Comparison of ENCODE assay signal across 25 mouse cellular contexts in genomic region chr17:8551641-8552040, GRCm38 (mm10). TPM values are rescaled to one million over a fixed set of nuclear protein-coding genes. Genes with fewer than 3 reads are reported as not detected.
"Had no signal": no experiment of that assay in that cellular context is flagged by ENCODE, and none has a peak within 500 bp of the region (broad histone marks: within the 10 kb centered on the region; RNA-seq: fewer than 3 reads in every experiment).

No protein-coding gene starts in this region.

- H3K4me3 ChIP-seq: heart, embryonic 10.5 days; heart, embryonic 12.5 days; hindbrain, embryonic 10.5 days; hindbrain, embryonic 12.5 days; intestine, embryonic 15.5 days; layer of hippocampus, adult 2 months; left cerebral cortex, adult 2 months; limb, embryonic 15.5 days; liver, embryonic 12.5 days had no signal

- ATAC-seq: hindbrain, embryonic 16.5 days; inflammation-experienced regulatory T-cells, adult 6 months; intestine, embryonic 15.5 days; intestine, postnatal 0 days; liver, embryonic 12.5 days had no signal

- H3K9ac ChIP-seq: hindbrain, embryonic 12.5 days; hindbrain, embryonic 14.5 days; intestine, embryonic 15.5 days; limb, embryonic 15.5 days; liver, embryonic 12.5 days; liver, embryonic 14.5 days had no signal

- H3K27ac ChIP-seq: hindbrain, embryonic 10.5 days; hindbrain, embryonic 12.5 days; hindbrain, embryonic 14.5 days; intestine, embryonic 15.5 days; layer of hippocampus, adult 2 months; left cerebral cortex, adult 2 months; limb, embryonic 15.5 days; liver, embryonic 12.5 days; liver, embryonic 14.5 days had no signal

- DNase-seq: gastrocnemius, postnatal 10 days; kidney, adult 18-20 months; kidney, adult 8-10 months; kidney, postnatal 10 days had no signal

- H3K27me3 ChIP-seq: hindbrain, embryonic 12.5 days; intestine, embryonic 15.5 days; limb, embryonic 15.5 days had no signal

- H3K9me3 ChIP-seq: heart, embryonic 10.5 days; hindbrain, embryonic 10.5 days; hindbrain, embryonic 12.5 days; intestine, embryonic 15.5 days; limb, embryonic 15.5 days; liver, embryonic 12.5 days had no signal

- H3K4me1 ChIP-seq: hindbrain, embryonic 10.5 days; hindbrain, embryonic 12.5 days; intestine, embryonic 15.5 days; liver, embryonic 12.5 days had no signal

- H3K36me3 ChIP-seq: heart, embryonic 10.5 days; heart, embryonic 12.5 days; hindbrain, embryonic 10.5 days; hindbrain, embryonic 12.5 days; intestine, embryonic 15.5 days; limb, embryonic 15.5 days; liver, embryonic 12.5 days had no signal

- H3K4me2 ChIP-seq: hindbrain, embryonic 12.5 days; hindbrain, embryonic 14.5 days; intestine, embryonic 15.5 days; limb, embryonic 15.5 days; liver, embryonic 12.5 days had no signal

RNA-seq across cellular contexts. Expression of gene Gm17087, which starts 15.1 kb away (rescaled TPM):
- polyA plus RNA-seq: heart, embryonic 10.5 days; heart, embryonic 12.5 days; heart, embryonic 14.5 days; heart, embryonic 16.5 days; hindbrain, embryonic 10.5 days; hindbrain, embryonic 12.5 days; hindbrain, embryonic 14.5 days; hindbrain, embryonic 16.5 days; intestine, embryonic 15.5 days; intestine, postnatal 0 days; kidney, embryonic 14.5 days; kidney, embryonic 16.5 days; limb, embryonic 11.5 days; limb, embryonic 15.5 days; liver, adult 2 months; liver, embryonic 12.5 days; liver, embryonic 14.5 days; liver, embryonic 16.5 days had no signal

RNA-seq across cellular contexts. Expression of gene Pde10a, which starts 26.5 kb away (rescaled TPM):
- polyA plus RNA-seq: inflammation-experienced regulatory T-cells, adult 6 months had no signal
